Mouse (Mus musculus): ENCODE data around the gene Exoc8. TPM values are rescaled to one million over a fixed set of nuclear protein-coding genes. Genes with fewer than 3 reads are reported as not detected.

The Exoc8 gene
- polyA plus RNA-seq, 1 experiment, result 12.2 TPM

DNA sequence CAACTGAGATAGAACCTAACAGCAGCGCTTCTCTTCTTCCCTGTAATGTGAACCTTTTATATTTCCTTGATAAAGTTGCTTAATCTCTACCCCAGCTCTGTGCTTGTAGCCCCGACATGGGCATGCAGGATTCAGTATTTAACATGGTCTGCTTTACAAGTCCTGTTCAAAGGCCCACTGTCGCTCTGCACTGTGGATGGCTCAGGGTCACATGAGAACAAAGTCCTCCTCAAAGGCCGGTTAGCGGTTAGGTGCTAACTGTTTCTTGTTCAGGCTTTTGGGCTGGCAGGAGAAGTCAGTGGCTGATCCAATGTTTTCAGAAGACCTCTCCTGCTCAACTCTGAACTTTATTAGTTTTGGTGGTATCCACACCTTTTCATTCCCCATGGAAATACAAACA, 51.9 kb downstream of the Exoc8 start:
- DNase-seq (ENCODE audit: low spot score), result no peak

- no peak for DNase-seq (ENCODE audit: low spot score)
Observed at GRCm38 (mm10) chr8:124845131-124845530, 52.4 kb downstream of the Exoc8 start.

Other genes with a start within 250 kb of the Exoc8 start
- gene 2310022B05Rik, start 234.3 kb downstream of the Exoc8 start, polyA plus RNA-seq (2012; rRNA removed), result 42.1 and 45.9 TPM in 2 replicates
- 18.2 and 19.1 TPM in 2 replicates for gene Ttc13, start 175.7 kb downstream of the Exoc8 start, polyA plus RNA-seq (2012; rRNA removed)
- 11.7 and 15.4 TPM in 2 replicates for gene Arv1, start 175.6 kb downstream of the Exoc8 start, polyA plus RNA-seq (2012; rRNA removed)
- gene Fam89a, start 145.9 kb downstream of the Exoc8 start, polyA plus RNA-seq (2012; rRNA removed), result 1.1 and 1.5 TPM in 2 replicates
- 0.08 and 0.10 TPM in 2 replicates for gene Trim67, start 104.6 kb downstream of the Exoc8 start, polyA plus RNA-seq (2012; rRNA removed)
- 91.4 and 95.2 TPM in 2 replicates for gene Gnpat, start 34.7 kb downstream of the Exoc8 start, polyA plus RNA-seq (2012; rRNA removed)
- gene 2810004N23Rik, start 34.6 kb downstream of the Exoc8 start, polyA plus RNA-seq (2012; rRNA removed), result 23.5 and 25.7 TPM in 2 replicates
- gene Sprtn, start 181 bp upstream of the Exoc8 start, polyA plus RNA-seq (2012; rRNA removed), result 17.2 and 17.6 TPM in 2 replicates
- 33.5 and 43.6 TPM in 2 replicates for gene Egln1, start 51.6 kb upstream of the Exoc8 start, polyA plus RNA-seq (2012; rRNA removed)
- gene Tsnax, start 115.3 kb upstream of the Exoc8 start, polyA plus RNA-seq (2012; rRNA removed), result 94.6 and 98.2 TPM in 2 replicates
- gene Disc1, start 156.5 kb upstream of the Exoc8 start, polyA plus RNA-seq (2012; rRNA removed), result 0.84 and 0.91 TPM in 2 replicates

Data from urinary bladder, adult 2 months (tissue).